Mouse (Mus musculus): ENCODE measurements around the gene Rab9b. TPM values are rescaled to one million over a fixed set of nuclear protein-coding genes. Genes with fewer than 3 reads are reported as not detected.

Rab9b gene
- not detected in 2 replicates for total RNA-seq (2017)

- no peak for ATAC-seq (ENCODE audit: extremely low read depth, insufficient number of reproducible peaks, low FRiP score, poor library complexity, severe bottlenecking)
These were observed at the start of gene Rab9b for GRCm38 (mm10) chrX:136868061-136869040. Gene Rab9b, minus strand, starts transcription at chrX:136868755.

- ATAC-seq (ENCODE audit: extremely low read depth, insufficient number of reproducible peaks, low FRiP score, poor library complexity, severe bottlenecking): no peak
These were observed 35.8 kb upstream of the Rab9b start for GRCm38 (mm10) chrX:136904369-136904768.

- ATAC-seq (ENCODE audit: extremely low read depth, insufficient number of reproducible peaks, low FRiP score, poor library complexity, severe bottlenecking): no peak
These were observed 27.2 kb upstream of the Rab9b start for GRCm38 (mm10) chrX:136895757-136896156.

GRCm38 (mm10) chrX:136850300-136850699 lies 18.3 kb downstream of the Rab9b start:
- ATAC-seq (ENCODE audit: extremely low read depth, insufficient number of reproducible peaks, low FRiP score, poor library complexity, severe bottlenecking): no peak

- no peak for ATAC-seq (ENCODE audit: extremely low read depth, insufficient number of reproducible peaks, low FRiP score, poor library complexity, severe bottlenecking)
These were observed 39.9 kb downstream of the Rab9b start for GRCm38 (mm10) chrX:136828610-136829009.

- no peak for ATAC-seq (ENCODE audit: extremely low read depth, insufficient number of reproducible peaks, low FRiP score, poor library complexity, severe bottlenecking)
These were observed 43.5 kb downstream of the Rab9b start for GRCm38 (mm10) chrX:136825016-136825415.

- no peak for ATAC-seq (ENCODE audit: extremely low read depth, insufficient number of reproducible peaks, low FRiP score, poor library complexity, severe bottlenecking)
These were observed 46.2 kb downstream of the Rab9b start, which contains the start of gene Plp1 for GRCm38 (mm10) chrX:136822371-136822770. Gene Plp1, plus strand, starts transcription at chrX:136822671.

- peak; percentile 46; the same call in 1 of the 2 replicates for ATAC-seq (ENCODE audit: extremely low read depth, insufficient number of reproducible peaks, low FRiP score, poor library complexity, severe bottlenecking)
These were observed 48.3 kb downstream of the Rab9b start for GRCm38 (mm10) chrX:136820250-136820649.

GRCm38 (mm10) chrX:136819752-136820151 lies 48.8 kb downstream of the Rab9b start:
- ATAC-seq (ENCODE audit: extremely low read depth, insufficient number of reproducible peaks, low FRiP score, poor library complexity, severe bottlenecking): no peak

Other genes starting within 250 kb of the Rab9b start
- gene Tceal1, start 160.8 kb downstream of the Rab9b start, total RNA-seq (2017): 0.12 and 0.35 TPM in 2 replicates
- 128 and 145 TPM in 2 replicates for gene Morf4l2, start 125.1 kb downstream of the Rab9b start, total RNA-seq (2017)
- not detected in 2 replicates for gene Glra4, start 88.6 kb downstream of the Rab9b start, total RNA-seq (2017)
- gene Plp1, start 46.1 kb downstream of the Rab9b start, total RNA-seq (2017): 4.2 and 4.4 TPM in 2 replicates
- not detected in 2 replicates for gene H2bfm, start 58.6 kb upstream of the Rab9b start, total RNA-seq (2017)
- 31.6 TPM in 1 of 2 replicates, not detected in the other for gene Tmsb15b2, start 106.7 kb upstream of the Rab9b start, total RNA-seq (2017)
- 3.7 and 6.6 TPM in 2 replicates for gene Tmsb15l, start 108.1 kb upstream of the Rab9b start, total RNA-seq (2017)
- 5.3 and 7.0 TPM in 2 replicates for gene Tmsb15b1, start 108.1 kb upstream of the Rab9b start, total RNA-seq (2017)
- 6.9 and 8.6 TPM in 2 replicates for gene Zcchc18, start 124.4 kb upstream of the Rab9b start, total RNA-seq (2017)
- gene Slc25a53, start 169.5 kb upstream of the Rab9b start, total RNA-seq (2017): 18.8 and 24.4 TPM in 2 replicates
- 12.6 and 13.1 TPM in 2 replicates for gene Fam199x, start 180.8 kb upstream of the Rab9b start, total RNA-seq (2017)

Measured in neutrophil, adult 5-6 weeks (primary cell).